Mouse (Mus musculus): ENCODE measurements at regions not wholly inside any gene's neighbourhood (a gene's known extent, or its start where the extent isn't known, plus 50 kb on each side); places are given as distances from the start of the nearest gene placed in this dataset.

DNA sequence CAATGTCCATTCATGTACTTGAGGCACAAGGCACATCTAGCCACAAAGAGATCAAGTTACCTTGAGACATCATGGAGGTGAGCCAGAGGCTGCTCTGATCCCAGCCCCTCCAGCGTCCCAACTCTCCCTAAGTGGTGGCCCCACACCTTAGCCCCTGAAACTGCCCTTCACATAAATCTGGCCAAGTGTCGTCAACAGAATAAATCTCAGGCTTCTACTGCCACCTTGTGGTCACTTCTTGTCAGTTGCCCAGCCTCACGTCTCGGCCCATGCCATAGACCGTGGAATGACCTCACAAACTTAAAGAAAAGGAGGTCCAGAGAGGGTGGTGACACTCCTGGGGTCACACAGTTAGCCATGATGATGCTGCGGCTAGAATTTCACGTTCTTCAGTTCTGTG, 82.0 kb upstream of the Foxk1 start:
- Histone ChIP-seq H3K27me3 (ENCODE audit: insufficient read depth, low read length) (no peaks in the 10 kb centered on the region), H3K4me1 (ENCODE audit: insufficient read depth) (no peaks in the 10 kb centered on the region), H3K9ac (no peak overlapping the region), H3K9me3 (ENCODE audit: low read length) (no peaks in the 10 kb centered on the region), H3K27ac (ENCODE audit: low read depth, low read length) (no peak overlapping the region), H3K4me2 (ENCODE audit: low read depth) (no peak overlapping the region), H3K4me3 (ENCODE audit: low read depth, low read length) (no peak overlapping the region), H3K36me3 (ENCODE audit: insufficient read depth) (no peaks in the 10 kb centered on the region)
- TF ChIP-seq CTCF (IDR thresholded peaks at IDR 0.05; ENCODE audit: low read depth): peak; percentile 91
- DNase-seq (peak; percentile 86), ATAC-seq (peak; percentile 61; the same call in 1 of the 2 replicates)
- WGBS: 6% methylated on average over 7 of the region's 7 CpGs

GRCm38 (mm10) chr5:142321316-142321715, 80.0 kb upstream of the Foxk1 start:
- H3K4me3 ChIP-seq (ENCODE audit: low read depth, low read length): no peak overlapping the region
- no peak overlapping the region for H3K4me2 ChIP-seq (ENCODE audit: low read depth)
- 80% methylated on average over 8 of the region's 8 CpGs for WGBS

DNA sequence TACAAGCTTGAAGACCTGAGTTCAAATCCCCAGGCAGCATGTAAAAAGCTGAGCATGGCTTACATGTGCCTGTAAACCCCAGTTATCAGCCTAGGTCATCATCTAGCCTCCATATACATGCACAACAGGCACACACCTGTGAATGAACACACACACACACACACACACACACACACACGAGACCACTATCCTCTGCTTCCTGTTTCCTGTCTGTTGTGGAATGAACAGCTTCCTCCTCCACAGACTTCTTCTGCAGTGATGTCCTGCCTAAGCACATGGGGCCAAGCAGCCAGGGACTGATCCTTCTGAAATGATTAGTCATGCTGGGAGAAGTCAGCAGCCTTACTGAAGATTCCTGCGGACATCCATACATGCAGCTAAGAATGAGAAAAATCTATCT, 76.4 kb upstream of the Foxk1 start:
- ATAC-seq: no peak
- 82% methylated on average over 2 of the region's 2 CpGs for WGBS

More at GRCm38 (mm10) chr5:142321316-142321715, 80.0 kb upstream of the Foxk1 start:
- TF ChIP-seq CTCF (IDR thresholded peaks at IDR 0.05; ENCODE audit: low read depth): no peak
- ATAC-seq: no peak
- DNase-seq: no peak
- Histone ChIP-seq H3K27me3 (ENCODE audit: insufficient read depth, low read length) (no peaks in the 10 kb centered on the region), H3K9me3 (ENCODE audit: low read length) (no peaks in the 10 kb centered on the region), H3K9ac (no peak overlapping the region), H3K4me1 (ENCODE audit: insufficient read depth) (no peaks in the 10 kb centered on the region), H3K36me3 (ENCODE audit: insufficient read depth) (no peaks in the 10 kb centered on the region), H3K27ac (ENCODE audit: low read depth, low read length) (no peak overlapping the region)

GRCm38 (mm10) chr5:142325560-142325959, 75.7 kb upstream of the Foxk1 start:
- Histone ChIP-seq H3K4me1 (ENCODE audit: insufficient read depth) (no peaks in the 10 kb centered on the region), H3K36me3 (ENCODE audit: insufficient read depth) (no peaks in the 10 kb centered on the region), H3K9ac (no peak overlapping the region), H3K4me3 (ENCODE audit: low read depth, low read length) (no peak overlapping the region), H3K9me3 (ENCODE audit: low read length) (no peaks in the 10 kb centered on the region), H3K27ac (ENCODE audit: low read depth, low read length) (no peak overlapping the region), H3K4me2 (ENCODE audit: low read depth) (no peak overlapping the region), H3K27me3 (ENCODE audit: insufficient read depth, low read length) (no peaks in the 10 kb centered on the region)
- DNase-seq (no peak), ATAC-seq (no peak)
- WGBS: 64% methylated on average over 4 of the region's 4 CpGs
- TF ChIP-seq CTCF (IDR thresholded peaks at IDR 0.05; ENCODE audit: low read depth): no peak

More for the DNA sequence above, 76.4 kb upstream of the Foxk1 start:
- no peak for TF ChIP-seq CTCF (IDR thresholded peaks at IDR 0.05; ENCODE audit: low read depth)
- H3K4me3 ChIP-seq (ENCODE audit: low read depth, low read length): no peak overlapping the region
- no peaks in the 10 kb centered on the region for H3K4me1 ChIP-seq (ENCODE audit: insufficient read depth)
- no peak overlapping the region for H3K27ac ChIP-seq (ENCODE audit: low read depth, low read length)
- no peak for DNase-seq
- H3K9me3 ChIP-seq (ENCODE audit: low read length): no peaks in the 10 kb centered on the region
- no peak overlapping the region for H3K9ac ChIP-seq
- no peaks in the 10 kb centered on the region for H3K27me3 ChIP-seq (ENCODE audit: insufficient read depth, low read length)
- no peak overlapping the region for H3K4me2 ChIP-seq (ENCODE audit: low read depth)
- no peaks in the 10 kb centered on the region for H3K36me3 ChIP-seq (ENCODE audit: insufficient read depth)

DNA sequence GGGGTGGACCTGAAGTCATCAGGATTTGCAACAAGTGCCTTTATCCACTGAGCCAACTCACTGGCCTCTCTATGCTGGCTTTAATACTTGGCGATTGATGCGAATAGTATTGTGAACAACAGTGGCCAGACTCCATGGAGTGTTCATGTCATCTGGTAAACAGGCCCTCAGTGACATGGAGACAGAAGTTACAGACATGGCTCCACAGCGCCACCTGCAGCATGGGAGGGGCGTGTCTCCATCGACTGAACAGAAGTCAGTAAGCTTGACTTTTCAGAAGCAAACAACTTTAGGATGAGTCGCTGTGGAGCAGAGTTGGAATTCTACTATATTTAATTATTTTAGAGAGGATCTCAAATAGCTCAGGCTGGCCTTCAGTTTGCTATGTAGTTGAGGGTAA, 74.0 kb upstream of the Foxk1 start:
- Histone ChIP-seq H3K4me2 (ENCODE audit: low read depth) (no peak overlapping the region), H3K27me3 (ENCODE audit: insufficient read depth, low read length) (no peaks in the 10 kb centered on the region), H3K9ac (no peak overlapping the region), H3K4me3 (ENCODE audit: low read depth, low read length) (no peak overlapping the region), H3K36me3 (ENCODE audit: insufficient read depth) (no peaks in the 10 kb centered on the region), H3K9me3 (ENCODE audit: low read length) (no peaks in the 10 kb centered on the region), H3K4me1 (ENCODE audit: insufficient read depth) (no peaks in the 10 kb centered on the region), H3K27ac (ENCODE audit: low read depth, low read length) (no peak overlapping the region)
- WGBS: 82% methylated on average over 6 of the region's 6 CpGs
- peak; percentile 51 for DNase-seq
- TF ChIP-seq CTCF (IDR thresholded peaks at IDR 0.05; ENCODE audit: low read depth): peak; percentile 65
- no peak for ATAC-seq

DNA sequence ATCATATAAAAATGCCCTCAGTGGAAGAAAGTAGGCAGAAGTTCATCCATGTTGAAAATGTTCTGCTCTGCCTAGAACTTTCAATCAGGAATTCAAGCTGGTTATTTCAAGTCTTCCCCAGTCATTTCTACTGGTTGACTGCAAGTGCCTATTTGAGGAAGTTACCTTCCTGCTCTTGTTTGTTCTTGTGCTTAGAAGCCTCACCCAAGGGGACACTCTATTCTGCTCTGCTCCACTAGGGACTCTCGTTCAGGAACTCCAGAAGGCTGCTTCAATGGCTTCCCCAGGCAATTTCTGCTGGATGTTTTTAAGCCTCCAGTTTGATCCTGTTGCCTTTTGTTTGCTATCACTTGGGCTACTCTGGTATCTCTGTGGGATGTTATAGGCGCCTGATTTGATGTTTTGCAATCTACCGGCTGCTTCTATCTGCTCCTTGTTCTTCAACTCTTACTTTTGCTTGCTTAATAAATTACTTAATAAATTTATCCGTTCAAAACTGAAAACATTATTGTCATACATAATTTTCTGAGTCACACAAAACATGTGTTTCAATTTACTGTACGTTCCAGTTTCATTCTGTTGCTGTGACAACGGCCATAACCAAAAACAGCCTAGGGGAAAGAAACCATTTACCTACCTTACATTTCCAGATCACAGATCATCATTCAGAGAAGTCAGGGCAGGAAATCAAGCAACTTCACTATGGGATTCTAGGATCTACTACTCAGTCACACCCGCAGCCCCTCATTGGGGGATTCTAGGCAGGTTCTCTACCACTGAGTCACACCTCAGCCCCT, 71.4 kb upstream of the Foxk1 start:
- ATAC-seq (no peak), DNase-seq (no peak)
- Histone ChIP-seq H3K9me3 (ENCODE audit: low read length) (no peaks in the 10 kb centered on the region), H3K4me3 (ENCODE audit: low read depth, low read length) (no peak overlapping the region), H3K36me3 (ENCODE audit: insufficient read depth) (no peaks in the 10 kb centered on the region), H3K4me2 (ENCODE audit: low read depth) (no peak overlapping the region), H3K9ac (no peak overlapping the region), H3K27me3 (ENCODE audit: insufficient read depth, low read length) (no peaks in the 10 kb centered on the region), H3K4me1 (ENCODE audit: insufficient read depth) (no peaks in the 10 kb centered on the region), H3K27ac (ENCODE audit: low read depth, low read length) (no peak overlapping the region)
- 80% methylated on average over 7 of the region's 7 CpGs for WGBS
- TF ChIP-seq CTCF (IDR thresholded peaks at IDR 0.05; ENCODE audit: low read depth): no peak

- Histone ChIP-seq H3K4me2 (ENCODE audit: low read depth) (no peak overlapping the region), H3K27me3 (ENCODE audit: insufficient read depth, low read length) (no peaks in the 10 kb centered on the region), H3K9ac (no peak overlapping the region), H3K27ac (ENCODE audit: low read depth, low read length) (no peak overlapping the region), H3K36me3 (ENCODE audit: insufficient read depth) (no peaks in the 10 kb centered on the region), H3K4me3 (ENCODE audit: low read depth, low read length) (no peak overlapping the region), H3K4me1 (ENCODE audit: insufficient read depth) (no peaks in the 10 kb centered on the region), H3K9me3 (ENCODE audit: low read length) (no peaks in the 10 kb centered on the region)
- DNase-seq (no peak), ATAC-seq (no peak)
- no peak for TF ChIP-seq CTCF (IDR thresholded peaks at IDR 0.05; ENCODE audit: low read depth)
- 47% methylated on average over 9 of the region's 9 CpGs for WGBS
Observed at GRCm38 (mm10) chr5:142332744-142333143, 68.6 kb upstream of the Foxk1 start.

Data from forebrain, postnatal 0 days (tissue).